Mouse (Mus musculus) brown adipose tissue, adult 24 weeks (tissue): ENCODE measurements around the gene Lefty1. TPM values are rescaled to one million over a fixed set of nuclear protein-coding genes. Genes with fewer than 3 reads are reported as not detected.
"Not testable (repeated sequence)": the region's sequence is repeated elsewhere in the genome, so short reads cannot be mapped to it uniquely, and the experiment has no call there.

Experiments
- H3K27ac ChIP-seq: fragments of 200-500 bp; replicated peaks from 2 replicates; pipeline ENCODE4 v1.5.1; 2012; ENCODE audit warnings: low read depth, mild to moderate bottlenecking, low read length
- H3K4me1 ChIP-seq: fragments of 200-500 bp; 2 replicates; pipeline ENCODE4 v1.6.1; 2012; ENCODE audit warnings: low read length, mixed read lengths; ENCODE audit not compliant: control insufficient read depth, insufficient read depth, insufficient read length
- H3K4me3 ChIP-seq: fragments of 200-500 bp; 2 replicates; pipeline ENCODE4 v1.5.1; 2012; ENCODE audit warnings: low read depth, mild to moderate bottlenecking, low read length, moderate library complexity; ENCODE audit not compliant: insufficient read depth
- polyA plus RNA-seq: library from polyadenylated mRNA; stranded (reverse); fragments of >200 nt; gene quantifications from 2 replicates; pipeline ENCODE4 v1.2.4, GENCODE M21; 2012; ENCODE audit not compliant: missing spikeins, insufficient read depth, insufficient read length

Gene Lefty1
- polyA plus RNA-seq, 1 experiment, result not detected

- H3K4me1 ChIP-seq, result peaks cover 13% of the 10 kb centered on the region
- not testable (repeated sequence) for H3K4me3 ChIP-seq, H3K27ac ChIP-seq
These were observed 4.0 kb downstream of the Lefty1 start for GRCm38 (mm10) chr1:180938781-180939180.

- no peak overlapping the region for H3K27ac ChIP-seq
- H3K4me3 ChIP-seq, result 0 out of 2 replicates have a peak overlapping the region, but pooled peaks have one; percentile 92
- H3K4me1 ChIP-seq, result peaks cover 13% of the 10 kb centered on the region
These were observed 6.1 kb downstream of the Lefty1 start for GRCm38 (mm10) chr1:180940776-180941460.

- peak overlapping the region; percentile 61; the same call in 1 of the 2 replicates for H3K27ac ChIP-seq
- H3K4me3 ChIP-seq, result peak overlapping the region; percentile 92
- H3K4me1 ChIP-seq, result peaks cover 13% of the 10 kb centered on the region
These were observed 6.9 kb downstream of the Lefty1 start for GRCm38 (mm10) chr1:180941726-180942125.

- Histone ChIP-seq H3K4me3 (peak within 1 kb of the TSS; percentile 92), H3K4me1 (peaks cover 10% of the 10 kb centered on the region), H3K27ac (peak within 1 kb of the TSS; percentile 61)
These were observed 7.6 kb downstream of the Lefty1 start, which contains the start of gene Tmem63a for GRCm38 (mm10) chr1:180942166-180943031. Gene Tmem63a, plus strand, starts transcription at chr1:180942344.

GRCm38 (mm10) chr1:180943032-180943644, 8.3 kb downstream of the Lefty1 start:
- H3K27ac ChIP-seq, result peak overlapping the region; percentile 49; the same call in 1 of the 2 replicates
- peaks cover 10% of the 10 kb centered on the region for H3K4me1 ChIP-seq
- H3K4me3 ChIP-seq, result peak overlapping the region; percentile 92

GRCm38 (mm10) chr1:180943896-180944295, 9.1 kb downstream of the Lefty1 start:
- no peak overlapping the region for H3K27ac ChIP-seq
- H3K4me3 ChIP-seq, result no peak overlapping the region
- H3K4me1 ChIP-seq, result peaks cover 10% of the 10 kb centered on the region

GRCm38 (mm10) chr1:180944553-180944952, 9.7 kb downstream of the Lefty1 start:
- peaks cover 10% of the 10 kb centered on the region for H3K4me1 ChIP-seq
- no peak overlapping the region for H3K4me3 ChIP-seq
- H3K27ac ChIP-seq, result no peak overlapping the region

- Histone ChIP-seq H3K4me1 (peaks cover 10% of the 10 kb centered on the region), H3K27ac (no peak overlapping the region), H3K4me3 (no peak overlapping the region)
These were observed 10.5 kb downstream of the Lefty1 start for GRCm38 (mm10) chr1:180945001-180945980.

GRCm38 (mm10) chr1:180946448-180946847, 11.6 kb downstream of the Lefty1 start:
- no peak overlapping the region for H3K27ac ChIP-seq

GRCm38 (mm10) chr1:180952085-180952746, 17.4 kb downstream of the Lefty1 start:
- no peak overlapping the region for H3K4me3 ChIP-seq
- H3K4me1 ChIP-seq, result no peaks in the 10 kb centered on the region
- no peak overlapping the region for H3K27ac ChIP-seq

More at GRCm38 (mm10) chr1:180946448-180946847, 11.6 kb downstream of the Lefty1 start:
- peaks cover 9% of the 10 kb centered on the region for H3K4me1 ChIP-seq
- no peak overlapping the region for H3K4me3 ChIP-seq

- no peak overlapping the region for H3K4me3 ChIP-seq
- H3K27ac ChIP-seq, result no peak overlapping the region
- no peaks in the 10 kb centered on the region for H3K4me1 ChIP-seq
These were observed 18.0 kb downstream of the Lefty1 start for GRCm38 (mm10) chr1:180952808-180953207.

- Histone ChIP-seq H3K4me1 (no peaks in the 10 kb centered on the region), H3K4me3 (no peak overlapping the region), H3K27ac (no peak overlapping the region)
These were observed 21.6 kb downstream of the Lefty1 start for GRCm38 (mm10) chr1:180956401-180956800.

GRCm38 (mm10) chr1:180956973-180957381, 22.2 kb downstream of the Lefty1 start:
- H3K27ac ChIP-seq, result 0 out of 2 replicates have a peak overlapping the region, but pooled peaks have one; percentile 4
- H3K4me3 ChIP-seq, result no peak overlapping the region
- H3K4me1 ChIP-seq, result no peaks in the 10 kb centered on the region

GRCm38 (mm10) chr1:180957989-180958388, 23.2 kb downstream of the Lefty1 start:
- Histone ChIP-seq H3K27ac (no peak overlapping the region), H3K4me3 (no peak overlapping the region), H3K4me1 (no peaks in the 10 kb centered on the region)
